ENCODE assay signal across 8 mouse cellular contexts in genomic region chr10:40350245-40350932, GRCm38 (mm10). TPM values are rescaled to one million over a fixed set of nuclear protein-coding genes. Genes with fewer than 3 reads are reported as not detected.
DNase-seq lines count a peak whose midpoint lies in the region; ATAC-seq lines count a peak whose summit lies in the region.

No protein-coding gene starts in this region.

- no peak for DNase-seq in kidney, postnatal 14 days
- no peak for DNase-seq in embryonic facial prominence, embryonic 10.5 days (ENCODE audit: low spot score)
- peak; percentile 19 for DNase-seq in induced T-regulatory cell, adult 2 months (ENCODE audit: low read depth)
- DNase-seq in cerebellum, adult 11-12 months: no peak
- DNase-seq in spleen, postnatal 14 days (ENCODE audit: low spot score in 2 of 2): no peak
- no peak for DNase-seq in frontal cortex, postnatal 14 days (ENCODE audit: low spot score in 2 of 2)

- ATAC-seq in kidney, embryonic 16.5 days (ENCODE audit: low FRiP score, low TSS enrichment): no peak
- no peak for ATAC-seq in midbrain, embryonic 16.5 days

- H3K4me1 ChIP-seq in kidney, embryonic 16.5 days (ENCODE audit: insufficient read depth, low read length): peaks cover 12% of the 10 kb centered on the region; the same call in 1 of the 2 replicates
- peaks cover 20% of the 10 kb centered on the region for H3K4me1 ChIP-seq in embryonic facial prominence, embryonic 10.5 days
- peaks cover 20% of the 10 kb centered on the region for H3K4me1 ChIP-seq in midbrain, embryonic 16.5 days (ENCODE audit: control insufficient read depth, insufficient read depth, low read length)

- no peaks in the 10 kb centered on the region for H3K27me3 ChIP-seq in kidney, embryonic 16.5 days (ENCODE audit: insufficient read depth, low read length)
- H3K27me3 ChIP-seq in embryonic facial prominence, embryonic 10.5 days (replicated peaks; ENCODE audit: low read depth, poor library complexity, severe bottlenecking): no peaks in the 10 kb centered on the region
- no peaks in the 10 kb centered on the region for H3K27me3 ChIP-seq in midbrain, embryonic 16.5 days (ENCODE audit: control insufficient read depth, insufficient read depth, low read depth, low read length)

- H3K36me3 ChIP-seq in kidney, embryonic 16.5 days (ENCODE audit: insufficient read depth, low read length): no peaks in the 10 kb centered on the region
- no peaks in the 10 kb centered on the region for H3K36me3 ChIP-seq in embryonic facial prominence, embryonic 10.5 days (replicated peaks)
- no peaks in the 10 kb centered on the region for H3K36me3 ChIP-seq in midbrain, embryonic 16.5 days (ENCODE audit: control insufficient read depth, insufficient read depth, low read length)

- 53% methylated on average over 12 of the region's 12 CpGs for WGBS in kidney, embryonic 16.5 days
- WGBS in embryonic facial prominence, embryonic 10.5 days: 53% methylated on average over 12 of the region's 12 CpGs
- WGBS in midbrain, embryonic 16.5 days: 54% methylated on average over 12 of the region's 12 CpGs

- peak overlapping the region; percentile 87 for H3K4me3 ChIP-seq in kidney, embryonic 16.5 days (ENCODE audit: low read length)
- peak overlapping the region; percentile 92 for H3K4me3 ChIP-seq in embryonic facial prominence, embryonic 10.5 days
- H3K4me3 ChIP-seq in midbrain, embryonic 16.5 days (ENCODE audit: low read depth, low read length): peak overlapping the region; percentile 95

- no peaks in the 10 kb centered on the region for H3K9me3 ChIP-seq in kidney, embryonic 16.5 days (ENCODE audit: low read length)
- no peaks in the 10 kb centered on the region for H3K9me3 ChIP-seq in embryonic facial prominence, embryonic 10.5 days
- H3K9me3 ChIP-seq in midbrain, embryonic 16.5 days (replicated peaks; ENCODE audit: control insufficient read depth, low read length, poor library complexity, severe bottlenecking): no peaks in the 10 kb centered on the region

- H3K27ac ChIP-seq in kidney, embryonic 16.5 days (ENCODE audit: low read length): peak overlapping the region; percentile 96
- H3K27ac ChIP-seq in embryonic facial prominence, embryonic 10.5 days (replicated peaks): peak overlapping the region; percentile 95
- H3K27ac ChIP-seq in midbrain, embryonic 16.5 days (ENCODE audit: low read length): no peak overlapping the region; the same call in 1 of the 2 replicates

- peak overlapping the region; percentile 91 for H3K9ac ChIP-seq in kidney, embryonic 16.5 days (replicated peaks; ENCODE audit: low read length)
- H3K9ac ChIP-seq in midbrain, embryonic 16.5 days (ENCODE audit: low read depth, low read length): peak overlapping the region; percentile 83

- peak overlapping the region; percentile 68 for H3K4me2 ChIP-seq in kidney, embryonic 16.5 days (replicated peaks; ENCODE audit: low read depth, low read length)
- H3K4me2 ChIP-seq in midbrain, embryonic 16.5 days (ENCODE audit: low read length): peak overlapping the region; percentile 79

RNA-seq across cellular contexts. Expression of gene Cdk19, which starts 11.0 kb away (rescaled TPM):
- polyA plus RNA-seq in kidney, embryonic 16.5 days (2015; fragmentation: Nextera tagmentation; extraction: Ambion mirVana): 9.5 and 10.1 TPM in 2 replicates
- polyA plus RNA-seq in embryonic facial prominence, embryonic 10.5 days (2016; fragmentation: Nextera tagmentation; extraction: Ambion mirVana): 6.0 and 7.8 TPM in 2 replicates
- 7.2 and 7.7 TPM in 2 replicates for polyA plus RNA-seq in midbrain, embryonic 16.5 days (2015; fragmentation: Nextera tagmentation; extraction: Ambion mirVana)

RNA-seq across cellular contexts. Expression of gene Amd1, which starts 48.4 kb away (rescaled TPM):
- 53.1 and 57.7 TPM in 2 replicates for polyA plus RNA-seq in kidney, embryonic 16.5 days (2015; fragmentation: Nextera tagmentation; extraction: Ambion mirVana)
- 86.8 and 91.6 TPM in 2 replicates for polyA plus RNA-seq in embryonic facial prominence, embryonic 10.5 days (2016; fragmentation: Nextera tagmentation; extraction: Ambion mirVana)
- polyA plus RNA-seq in midbrain, embryonic 16.5 days (2015; fragmentation: Nextera tagmentation; extraction: Ambion mirVana): 40.8 and 41.9 TPM in 2 replicates
